Mouse (Mus musculus): ENCODE results near the gene Unc13c.

Gene Unc13c

DNA sequence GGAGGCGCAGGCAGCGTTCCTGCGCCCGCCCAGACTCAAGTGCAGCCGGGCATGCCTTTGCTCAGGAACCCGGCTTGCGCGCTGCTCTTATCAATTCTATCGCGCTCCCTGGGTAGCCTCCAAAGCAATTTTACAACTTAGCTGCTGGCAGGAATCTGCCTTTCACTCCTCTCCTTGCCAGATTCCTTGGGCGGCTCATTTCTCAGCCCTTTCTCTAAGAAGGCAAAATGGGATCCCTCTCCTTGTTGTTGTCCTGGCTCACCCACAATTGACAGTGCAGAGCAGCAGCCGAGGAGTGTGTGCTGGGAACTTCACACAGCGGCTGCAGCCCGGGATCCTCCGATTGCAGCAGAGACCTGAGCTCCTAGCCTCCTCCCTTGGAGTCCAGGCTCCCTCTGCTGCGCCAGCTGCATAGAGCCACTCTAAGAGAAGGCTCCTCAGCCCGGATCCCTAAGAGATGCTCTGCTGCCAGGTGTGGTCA is at the start of gene Unc13c:
Gene Unc13c, minus strand, starts transcription at position 326 of the 481 bp plus-strand sequence.
- peak; percentile 42 for DNase-seq (ENCODE audit: extremely low spot score)

DNA sequence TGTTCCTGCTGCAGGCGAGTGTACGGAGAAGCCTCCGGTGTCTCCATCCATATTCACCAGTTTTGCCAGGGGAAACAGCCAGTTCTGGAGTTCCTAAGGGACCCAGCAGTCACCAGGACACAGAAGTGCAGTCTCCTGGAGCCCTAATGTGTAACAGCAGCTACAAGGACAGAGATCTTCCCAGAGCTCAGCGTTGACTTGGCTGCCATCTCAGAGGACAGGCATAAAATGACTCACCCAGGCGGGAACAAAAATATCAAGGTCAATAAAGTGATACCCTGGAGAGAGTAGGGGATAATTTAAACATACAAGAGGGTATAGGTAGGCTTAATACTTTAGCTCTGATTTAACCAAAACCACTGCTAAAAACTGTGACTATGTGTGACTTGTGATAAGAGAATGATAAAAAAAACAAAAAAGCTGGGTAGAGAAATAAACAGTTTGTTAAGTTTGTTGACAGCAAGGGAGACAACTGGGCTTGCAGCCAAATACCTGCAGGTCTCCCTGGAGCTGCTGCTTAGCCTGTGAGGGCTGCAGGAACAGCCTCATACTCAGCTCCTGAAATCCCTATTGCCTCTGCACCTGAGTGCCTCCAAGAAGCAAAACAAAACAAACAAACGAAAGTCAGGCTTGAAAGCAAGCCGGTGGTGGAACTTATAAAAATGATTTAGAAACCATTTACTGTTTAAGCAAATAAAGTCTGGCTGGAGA is 39.4 kb upstream of the Unc13c start:
- DNase-seq (ENCODE audit: extremely low spot score) = no peak

DNA sequence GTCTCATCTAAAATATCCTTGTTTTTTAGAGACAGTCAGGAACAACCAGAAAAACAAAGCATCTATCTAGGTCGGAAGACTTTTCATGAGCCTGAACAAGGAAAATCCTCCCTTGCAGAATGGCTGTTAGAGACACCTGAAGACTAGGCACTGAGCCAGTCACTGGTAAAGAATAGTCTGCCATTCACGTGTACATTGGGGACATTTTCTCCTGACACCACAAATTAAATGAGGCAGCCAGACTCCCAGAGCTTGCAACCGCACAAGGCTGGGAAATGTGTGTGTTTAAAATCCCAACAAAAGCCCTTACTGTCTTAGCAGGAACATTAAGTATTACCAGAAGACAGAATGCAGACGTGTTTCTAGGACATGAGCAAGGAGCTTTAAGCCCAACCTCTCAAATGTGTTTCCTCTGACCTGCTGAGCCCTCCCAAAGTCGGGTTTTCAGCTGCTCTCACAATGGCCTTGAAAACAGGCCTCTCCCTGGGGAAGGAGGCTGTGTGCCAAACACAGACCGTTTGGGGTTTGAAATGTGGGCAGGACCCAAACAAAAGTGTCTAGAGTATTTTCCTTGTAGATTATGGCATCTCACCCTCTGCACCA is 33.7 kb upstream of the Unc13c start:
- no peak for DNase-seq (ENCODE audit: extremely low spot score)

DNA sequence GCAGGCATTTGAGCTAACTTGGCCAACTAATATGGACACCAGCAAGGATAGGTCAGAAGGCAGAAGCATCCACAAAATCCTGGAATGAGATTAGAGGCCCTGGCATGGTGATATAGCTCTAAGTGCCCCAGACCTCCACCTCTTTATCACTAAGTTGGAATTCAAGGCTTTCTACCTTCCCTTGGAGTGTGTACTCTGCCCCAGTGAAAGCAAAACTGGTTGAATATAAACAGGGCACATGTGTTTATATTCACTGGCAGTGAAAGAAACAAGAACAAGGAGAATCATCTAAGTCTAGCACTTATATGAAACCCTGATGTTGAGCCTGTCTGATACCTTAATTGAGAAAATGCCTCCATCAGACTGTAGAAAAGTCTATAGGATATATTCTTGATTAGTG is 19.3 kb upstream of the Unc13c start:
- DNase-seq (ENCODE audit: extremely low spot score) = no peak

DNA sequence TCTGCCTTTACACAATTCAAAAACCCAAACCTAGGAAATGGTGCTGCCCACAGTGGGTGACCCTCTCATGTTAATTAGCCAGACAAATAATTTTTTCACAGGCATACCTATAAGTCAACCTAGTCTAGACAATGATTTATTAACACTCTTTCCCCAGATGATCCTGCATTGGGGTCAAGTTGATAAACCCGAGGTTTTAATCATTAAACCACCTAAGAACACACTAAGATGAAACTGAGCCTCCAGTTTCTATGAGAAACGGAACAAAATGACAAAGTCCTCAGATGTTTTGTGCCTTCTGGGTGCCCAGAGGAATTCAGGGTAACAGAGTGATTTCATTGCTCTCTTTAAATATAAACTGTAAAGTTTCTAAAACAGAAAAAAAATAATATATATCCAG is 18.5 kb upstream of the Unc13c start:
- DNase-seq (ENCODE audit: extremely low spot score) = no peak

DNA sequence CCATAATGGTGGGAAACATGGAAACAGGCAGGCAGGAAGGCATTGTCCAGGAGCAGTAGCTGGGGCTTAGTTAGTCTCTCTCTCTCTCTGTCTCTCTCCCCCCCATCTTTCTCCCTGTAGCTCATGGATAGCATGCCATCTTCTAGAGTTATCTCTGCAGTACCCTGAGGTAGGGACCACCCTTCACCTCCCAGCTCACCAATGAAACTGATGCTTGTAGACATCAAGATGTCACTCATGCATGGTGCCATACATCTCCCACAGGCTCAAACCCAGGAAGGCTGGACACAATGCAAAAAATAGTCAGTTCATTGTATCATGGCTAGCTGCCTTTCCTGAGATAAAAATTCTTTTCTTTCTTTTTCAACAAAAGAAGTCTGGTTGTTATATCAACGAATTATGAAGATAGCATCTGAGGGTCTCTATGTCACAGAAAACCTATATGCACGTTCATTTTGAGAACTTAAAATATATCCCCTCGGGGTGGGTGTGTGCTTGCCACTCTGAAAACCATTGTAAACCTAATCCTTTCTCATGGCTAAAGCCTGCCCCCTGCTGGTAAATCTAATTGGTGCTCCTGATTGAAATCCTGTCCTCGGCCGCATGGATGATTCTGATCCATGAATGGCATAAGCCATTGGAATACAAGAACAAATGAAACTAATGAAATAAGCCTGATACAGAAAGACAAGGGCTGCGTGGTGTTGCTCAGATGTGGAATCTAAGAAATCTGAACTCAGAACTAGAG is 14.0 kb upstream of the Unc13c start:
- DNase-seq (ENCODE audit: extremely low spot score) = peak; percentile 73

DNA sequence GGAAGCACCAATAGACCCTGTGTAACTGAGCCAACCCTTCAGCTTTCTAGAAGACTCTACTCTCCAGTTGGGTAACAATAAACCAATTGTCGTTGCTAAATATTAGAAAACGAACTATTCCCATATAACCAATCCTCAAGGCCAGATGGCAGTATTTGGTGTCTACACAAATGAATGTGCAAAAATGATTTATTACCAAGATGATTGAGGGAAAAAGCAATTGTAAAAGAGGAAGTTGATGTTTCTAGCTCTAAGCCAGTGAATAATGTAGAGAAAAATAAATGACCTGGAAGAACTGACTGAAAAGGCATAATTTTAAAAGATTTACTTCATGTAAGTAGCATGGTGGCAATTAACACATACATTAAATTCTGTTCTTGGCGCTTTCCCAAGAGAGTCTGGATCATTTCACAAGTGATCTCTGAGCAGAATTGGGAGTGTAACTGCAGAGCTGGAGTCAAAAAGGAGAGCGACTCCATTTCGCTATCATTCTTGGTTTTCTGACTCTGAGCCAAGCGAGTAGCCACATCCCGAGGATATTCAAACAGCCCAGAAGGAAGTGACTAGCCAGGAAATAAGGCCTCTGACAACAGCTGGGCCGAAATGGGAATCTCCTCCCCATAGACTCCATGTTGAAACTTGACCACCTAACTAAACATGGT is 3.7 kb upstream of the Unc13c start:
- no peak for DNase-seq (ENCODE audit: extremely low spot score)

DNA sequence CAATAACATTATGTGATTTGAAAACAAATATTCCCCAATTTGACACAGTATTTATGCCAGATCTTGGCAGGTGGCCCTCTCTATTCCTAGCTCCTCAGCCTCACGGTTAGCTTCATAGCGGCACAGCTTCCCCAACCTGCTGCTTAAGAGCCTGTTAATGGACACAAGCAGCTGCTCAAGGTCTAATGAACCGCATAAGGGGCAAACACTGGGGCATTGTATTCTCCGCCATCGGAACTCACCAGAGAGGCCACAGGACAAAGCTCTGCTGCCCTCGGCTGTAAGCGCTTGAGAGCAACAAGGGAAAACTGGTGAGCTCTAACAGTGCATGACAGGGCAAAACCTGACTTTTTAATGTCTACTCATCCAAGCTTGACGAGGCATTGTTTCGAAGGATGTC is 2.0 kb upstream of the Unc13c start:
- peak; percentile 48 for DNase-seq (ENCODE audit: extremely low spot score)

DNA sequence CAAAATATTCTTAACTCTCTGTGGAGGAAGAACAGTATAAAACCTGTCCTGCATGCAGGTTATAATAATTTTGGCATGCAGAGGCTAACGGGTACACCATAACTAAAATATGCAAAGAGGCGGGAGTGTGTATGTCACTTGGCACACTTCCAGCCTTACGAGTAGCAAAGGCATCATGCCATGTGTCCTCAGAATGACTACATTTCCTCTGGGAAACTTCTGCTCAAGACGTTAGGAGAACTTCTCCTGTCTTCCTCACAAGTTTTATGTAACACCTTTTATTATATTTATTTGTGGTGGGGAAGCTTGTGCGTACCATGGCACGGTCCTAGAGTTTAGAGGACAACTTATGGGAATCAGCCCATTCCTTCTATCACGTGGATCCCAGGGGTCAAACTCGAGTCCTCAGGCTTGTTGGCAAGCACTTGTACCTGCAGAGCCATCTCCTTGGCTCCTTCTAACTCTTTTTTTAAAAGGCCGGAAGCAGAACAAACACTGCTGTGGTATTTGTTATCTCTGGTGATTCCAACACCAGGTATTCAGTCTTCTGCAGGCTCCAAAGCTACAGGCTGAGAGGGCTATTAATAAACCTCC is 3.3 kb downstream of the Unc13c start:
- no peak for DNase-seq (ENCODE audit: extremely low spot score)

DNA sequence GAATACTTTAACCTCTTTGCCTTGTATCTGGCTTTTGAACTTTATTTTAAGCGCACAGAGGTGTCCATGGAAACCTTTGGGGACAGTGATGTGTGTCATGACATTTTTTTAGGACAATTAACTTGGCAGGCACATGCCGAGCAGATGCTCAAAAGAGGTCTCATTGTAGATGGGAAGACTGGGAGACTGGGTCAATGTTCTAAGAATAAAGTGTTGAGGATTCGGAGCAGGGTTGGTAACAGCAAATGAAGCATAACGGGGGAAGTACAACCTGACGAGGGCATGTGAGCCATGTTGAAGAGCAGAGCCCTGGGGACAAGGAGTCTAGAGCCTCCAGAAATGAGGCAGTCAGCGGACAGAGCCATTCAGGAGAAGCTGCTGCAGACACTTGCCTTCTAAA is 6.3 kb downstream of the Unc13c start:
- no peak for DNase-seq (ENCODE audit: extremely low spot score)

DNA sequence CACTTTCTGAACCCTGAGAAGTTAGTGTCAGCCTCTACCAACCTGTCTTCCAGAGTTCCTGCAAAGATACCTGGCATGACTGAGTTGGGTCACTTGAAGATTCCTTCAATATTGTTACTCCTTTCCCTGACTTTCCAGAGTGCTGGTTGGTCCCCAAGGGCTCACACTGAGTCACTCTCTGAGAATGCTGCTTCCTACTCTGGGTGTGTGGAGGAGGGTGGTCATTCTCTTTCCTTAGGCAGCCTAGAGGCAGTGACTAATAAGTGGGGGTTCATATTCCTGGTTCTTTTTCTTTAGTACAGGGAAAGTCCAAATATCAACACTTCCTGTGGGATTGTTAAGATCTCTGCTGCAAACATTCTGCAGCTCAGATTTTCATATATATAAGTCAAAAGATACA is 16.4 kb downstream of the Unc13c start:
- DNase-seq (ENCODE audit: extremely low spot score) = no peak

DNA sequence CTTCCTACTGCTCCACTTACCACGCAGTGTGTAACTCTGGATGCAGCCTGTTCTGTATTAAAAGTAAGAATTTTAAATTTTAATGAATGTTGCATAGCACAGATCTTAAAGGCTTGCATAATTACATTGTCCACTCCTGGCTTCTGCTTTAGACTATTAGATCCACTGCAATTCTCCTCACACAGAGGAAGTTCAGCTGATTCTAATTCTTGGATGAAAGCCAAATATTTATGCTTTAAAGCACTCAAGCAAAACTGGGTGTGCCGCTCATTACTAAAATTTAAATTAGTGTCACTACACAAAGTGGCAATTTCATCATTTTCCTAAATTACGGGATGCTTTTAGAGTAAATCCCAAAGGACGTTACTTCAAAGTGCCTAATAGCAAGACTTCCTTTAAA is 17.2 kb downstream of the Unc13c start:
- no peak for DNase-seq (ENCODE audit: extremely low spot score)

DNA sequence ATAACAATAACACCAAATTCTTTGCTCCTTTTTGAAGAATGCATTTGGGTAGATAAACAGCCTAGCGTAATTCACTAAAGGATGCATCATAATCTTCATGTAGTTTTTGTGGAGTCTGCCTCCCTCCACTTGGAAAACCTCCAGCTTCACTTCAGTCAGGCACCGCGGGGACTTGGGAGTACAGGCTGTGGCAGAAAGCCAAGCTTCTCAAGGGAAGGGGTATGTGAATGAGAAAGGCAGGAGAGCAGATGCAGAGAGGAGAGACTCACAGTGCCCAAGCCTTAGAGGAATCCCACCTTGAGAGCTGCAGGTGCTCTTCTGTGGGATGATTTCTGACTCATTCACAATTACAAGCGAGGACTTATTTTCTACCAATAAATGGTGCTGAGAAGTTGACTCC is 33.9 kb downstream of the Unc13c start:
- DNase-seq (ENCODE audit: extremely low spot score) = no peak

DNA sequence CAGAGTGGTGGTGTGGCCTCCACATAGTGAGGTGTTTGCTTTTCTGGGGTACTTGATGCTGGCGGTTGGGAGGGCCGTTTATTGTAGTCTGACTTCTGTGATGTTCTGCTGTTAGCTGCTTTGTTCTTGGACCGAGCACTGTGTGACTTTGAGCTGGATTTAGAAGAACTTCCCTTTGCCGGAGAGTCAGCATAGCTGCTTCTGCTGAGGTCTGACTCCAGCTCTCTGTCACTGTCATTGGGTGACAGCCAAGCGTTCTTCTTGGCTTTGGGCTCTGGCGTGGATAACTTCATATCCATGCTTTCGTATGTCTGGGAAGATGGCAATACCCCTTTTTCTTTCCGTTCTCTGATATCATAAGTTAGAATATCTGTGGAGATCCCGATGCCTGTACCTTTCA is 36.8 kb downstream of the Unc13c start:
- DNase-seq (ENCODE audit: extremely low spot score) = no peak

DNA sequence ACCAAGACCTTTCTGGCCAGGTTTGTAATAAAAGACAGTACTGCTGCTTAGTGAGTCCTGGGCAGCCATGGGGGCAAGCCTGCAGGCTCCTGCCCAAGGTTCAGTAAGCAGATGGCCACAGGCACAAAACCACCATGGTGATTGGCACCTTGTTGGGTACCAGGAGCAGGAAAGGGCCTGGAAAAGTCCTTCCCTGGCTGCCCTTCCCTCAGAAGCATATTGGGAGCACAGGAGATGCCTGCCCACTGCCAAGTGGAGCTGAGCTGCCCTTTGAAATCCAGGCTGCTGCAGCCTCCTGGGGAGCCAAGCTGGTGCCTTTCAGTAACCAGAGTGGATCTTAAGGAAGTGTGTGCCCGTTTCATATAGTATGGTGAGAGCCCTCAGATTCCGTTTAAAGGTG is 41.5 kb downstream of the Unc13c start:
- DNase-seq (ENCODE audit: extremely low spot score) = no peak

DNA sequence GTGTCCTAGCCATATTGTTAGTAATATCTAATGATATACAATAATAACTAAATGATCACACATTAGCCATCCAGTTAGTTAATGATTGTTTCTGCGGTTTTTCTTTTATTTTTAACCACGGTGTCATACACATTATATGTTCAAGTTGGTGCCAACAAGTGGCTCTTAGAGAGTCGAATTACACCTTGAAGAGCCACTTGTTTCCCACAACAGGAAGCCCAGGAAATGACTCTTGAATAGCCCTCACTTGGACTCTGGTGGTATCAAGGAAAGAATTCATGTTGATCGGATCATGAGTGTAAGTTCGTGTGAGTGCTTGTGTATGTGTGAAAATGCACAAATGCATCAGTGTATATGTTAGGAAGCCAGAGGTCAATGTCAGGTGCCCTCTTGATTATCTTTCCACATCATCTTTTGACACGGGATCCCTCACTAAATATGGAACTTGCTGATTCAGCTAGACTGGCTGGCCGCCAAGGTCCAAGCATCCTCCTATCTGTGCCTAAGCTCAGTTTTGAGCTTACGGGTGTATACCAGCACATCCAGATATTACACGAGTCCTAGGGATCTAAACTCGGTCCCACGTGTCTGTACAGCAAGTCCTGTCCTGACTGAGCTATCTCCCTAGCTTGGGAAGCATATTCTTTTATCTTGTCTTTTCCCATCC is 46.2 kb downstream of the Unc13c start:
- DNase-seq (ENCODE audit: extremely low spot score) = no peak

DNA sequence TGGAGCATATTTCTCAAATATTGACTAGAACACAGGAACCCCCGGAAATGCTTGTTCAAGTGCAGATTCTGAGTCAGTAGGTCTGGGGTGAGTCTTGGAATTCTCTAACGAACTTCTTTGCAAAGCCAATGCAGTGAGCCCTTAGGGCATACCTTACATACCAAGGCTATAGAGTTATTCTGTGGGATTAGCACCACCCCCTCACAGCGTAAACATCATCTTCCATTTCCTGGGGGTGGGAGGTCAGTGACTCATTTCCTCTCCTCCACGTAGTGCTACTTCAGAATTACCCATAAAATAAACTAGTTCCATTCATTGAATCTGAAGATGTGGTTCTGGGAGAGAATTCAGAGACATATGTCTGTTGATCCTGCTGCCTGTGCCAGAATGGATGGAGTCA is 62.8 kb downstream of the Unc13c start:
- no peak for DNase-seq (ENCODE audit: extremely low spot score)

DNA sequence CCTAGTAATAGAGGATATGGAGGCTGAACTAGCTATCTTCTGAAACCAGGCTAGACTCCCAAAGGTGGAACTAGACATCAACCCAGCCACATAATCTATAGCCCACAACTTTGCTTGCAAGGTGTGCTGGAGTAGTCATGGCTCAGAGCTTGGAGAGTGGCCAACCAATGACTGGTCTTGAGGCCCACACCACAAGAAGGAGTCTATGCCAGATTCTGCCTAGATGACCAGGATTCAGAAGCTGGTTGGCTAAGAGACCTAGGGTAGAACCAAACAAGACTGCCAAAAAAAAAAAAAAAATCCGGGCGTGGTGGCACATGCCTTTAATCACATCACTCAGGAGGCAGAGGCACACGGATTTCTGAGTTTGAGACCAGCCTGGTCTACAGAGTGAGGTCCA is 70.2 kb downstream of the Unc13c start:
- DNase-seq (ENCODE audit: extremely low spot score) = no peak

DNA sequence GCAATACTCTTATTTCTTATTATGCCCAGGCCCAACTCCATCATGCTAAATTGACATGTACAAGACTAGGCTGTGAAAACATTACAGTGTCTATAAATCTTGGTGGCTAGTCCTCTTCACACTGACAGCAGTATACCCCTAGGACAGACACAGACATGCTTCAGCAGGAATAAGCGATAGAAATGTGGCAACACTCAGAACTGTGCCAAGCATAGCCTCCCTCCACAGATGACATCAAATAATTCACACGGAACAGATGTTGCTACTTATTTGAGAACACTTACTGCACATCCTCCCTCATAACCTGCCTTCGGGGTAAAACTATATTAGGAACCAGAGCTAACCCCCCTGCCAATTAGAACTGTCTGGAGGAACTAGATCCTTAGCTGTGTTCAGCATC is 72.6 kb downstream of the Unc13c start:
- no peak for DNase-seq (ENCODE audit: extremely low spot score)

DNA sequence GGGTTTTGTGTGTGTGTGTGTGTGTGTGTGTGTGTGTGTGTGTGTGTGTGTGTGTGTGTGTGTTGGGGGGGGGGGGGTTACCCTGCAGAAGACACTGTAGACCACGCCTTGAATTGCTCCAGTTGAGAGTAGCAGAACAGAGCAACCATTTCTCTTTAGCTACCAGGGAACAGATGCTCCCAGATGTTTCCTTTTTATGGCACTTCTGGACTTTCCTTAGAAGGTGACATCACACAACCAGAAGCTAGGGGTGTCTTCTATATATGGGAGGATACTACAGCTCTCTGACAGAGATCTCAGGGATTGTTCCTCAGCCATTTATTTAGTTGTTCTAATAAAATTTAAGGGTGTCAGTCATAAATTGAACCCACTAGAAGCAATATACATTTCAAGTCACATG is 85.2 kb downstream of the Unc13c start:
- no peak for DNase-seq (ENCODE audit: extremely low spot score)

DNA sequence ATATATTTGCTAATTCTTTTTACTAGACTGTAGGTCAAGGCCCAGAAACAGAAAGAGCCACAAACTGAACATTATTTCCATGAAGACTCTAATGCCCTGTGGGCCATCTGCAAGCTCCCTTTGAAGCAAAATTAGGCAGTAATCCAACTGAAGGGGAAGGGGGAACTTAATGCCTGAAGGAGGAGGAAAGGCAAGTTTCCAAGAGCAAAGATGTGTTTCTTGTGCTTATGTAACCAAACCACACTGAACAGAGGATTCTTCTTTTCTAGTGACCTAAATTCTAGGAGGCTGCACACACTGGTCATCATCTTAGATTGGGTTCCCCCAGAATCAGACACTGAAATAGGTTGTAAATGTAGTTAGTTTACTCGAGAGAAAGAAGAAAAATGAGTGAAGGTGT is 85.6 kb downstream of the Unc13c start:
- no peak for DNase-seq (ENCODE audit: extremely low spot score)
